Mouse (Mus musculus) liver, embryonic 16.5 days (tissue): ENCODE measurements around the gene Cdkn3. TPM values are rescaled to one million over a fixed set of nuclear protein-coding genes. Genes with fewer than 3 reads are reported as not detected.
A peak's percentile ranks its signal among the peaks of the same experiment; 100 is the strongest.

ENCODE experiments used
- ATAC-seq: fragments of 200-750 bp; cut with Nextera tagmentation; 2 replicates; pipeline ENCODE4 v1.8.0; 2017; ENCODE audit warnings: low read depth, mild to moderate bottlenecking, moderate number of reproducible peaks, moderate library complexity
- H3K27ac ChIP-seq: fragments of 300-500 bp; sonication (generic); 2 replicates; pipeline ENCODE4 v1.5.1; 2014; ENCODE audit warnings: mild to moderate bottlenecking, low read length
- H3K27me3 ChIP-seq: fragments of 300-500 bp; sonication (generic); 2 replicates; pipeline ENCODE4 v1.6.1; 2014; ENCODE audit warnings: low read depth, low read length, mixed read lengths; ENCODE audit not compliant: control insufficient read depth, insufficient read depth
- H3K36me3 ChIP-seq: fragments of 300-500 bp; sonication (generic); 2 replicates; pipeline ENCODE4 v1.6.1; 2014; ENCODE audit warnings: mild to moderate bottlenecking; ENCODE audit not compliant: control insufficient read depth, insufficient read depth
- H3K4me1 ChIP-seq: fragments of 300-500 bp; sonication (generic); 2 replicates; pipeline ENCODE4 v1.6.1; 2014; ENCODE audit warnings: low read depth, low read length, mixed read lengths; ENCODE audit not compliant: control insufficient read depth
- H3K4me2 ChIP-seq: fragments of 300-500 bp; sonication (generic); 2 replicates; pipeline ENCODE4 v1.6.1; 2014; ENCODE audit warnings: low read depth, low read length, mixed read lengths
- H3K4me3 ChIP-seq: fragments of 300-500 bp; sonication (generic); 2 replicates; pipeline ENCODE4 v1.5.1; 2014; ENCODE audit warnings: low read depth, mild to moderate bottlenecking, low read length
- H3K9ac ChIP-seq: fragments of 300-500 bp; sonication (generic); 2 replicates; pipeline ENCODE4 v1.6.1; 2014; ENCODE audit warnings: low read depth, low read length
- H3K9me3 ChIP-seq: fragments of 300-500 bp; sonication (generic); replicated peaks from 2 replicates; pipeline ENCODE4 v1.6.1; 2016; ENCODE audit warnings: low read length; ENCODE audit not compliant: control insufficient read depth
- WGBS: fragments of 180-500 bp; shearing (Covaris S2); extraction: QIAGEN DNeasy Blood & Tissue Kit; methylation state at CpG from one replicate; pipeline ENCODE4 v1.1.7; 2014; ENCODE audit not compliant: insufficient replicate concordance; 5-methylcytosine and 5-hydroxymethylcytosine counted together
- polyA plus RNA-seq: library from polyadenylated mRNA; unstranded; fragments of >200 nt; fragmentation: Nextera tagmentation; extraction: Ambion mirVana; gene quantifications from 2 replicates; pipeline ENCODE4 v1.2.1, GENCODE M21; 2015

Gene Cdkn3
- polyA plus RNA-seq, 1 experiment from 2014 or later: 97.9 TPM

- WGBS: 49% methylated on average over 4 of the region's 4 CpGs
- H3K27me3 ChIP-seq: no peaks in the 10 kb centered on the region
- no peak overlapping the region for H3K4me2 ChIP-seq
- peaks cover 30% of the 10 kb centered on the region for H3K4me1 ChIP-seq
- ATAC-seq: no peak
- H3K36me3 ChIP-seq: no peaks in the 10 kb centered on the region
- no peak overlapping the region for H3K27ac ChIP-seq
- H3K9ac ChIP-seq: no peak overlapping the region
- no peaks in the 10 kb centered on the region for H3K9me3 ChIP-seq
- H3K4me3 ChIP-seq: no peak overlapping the region
Measured at GRCm38 (mm10) chr14:46790303-46790702, 30.0 kb downstream of the Cdkn3 start.

GRCm38 (mm10) chr14:46790723-46791122, 30.4 kb downstream of the Cdkn3 start:
- Histone ChIP-seq H3K4me1 (peaks cover 30% of the 10 kb centered on the region), H3K4me3 (no peak overlapping the region), H3K27me3 (no peaks in the 10 kb centered on the region), H3K9ac (no peak overlapping the region), H3K36me3 (no peaks in the 10 kb centered on the region), H3K4me2 (no peak overlapping the region), H3K27ac (no peak overlapping the region), H3K9me3 (no peaks in the 10 kb centered on the region)
- ATAC-seq: no peak
- 77% methylated on average over 6 of the region's 6 CpGs for WGBS

DNA sequence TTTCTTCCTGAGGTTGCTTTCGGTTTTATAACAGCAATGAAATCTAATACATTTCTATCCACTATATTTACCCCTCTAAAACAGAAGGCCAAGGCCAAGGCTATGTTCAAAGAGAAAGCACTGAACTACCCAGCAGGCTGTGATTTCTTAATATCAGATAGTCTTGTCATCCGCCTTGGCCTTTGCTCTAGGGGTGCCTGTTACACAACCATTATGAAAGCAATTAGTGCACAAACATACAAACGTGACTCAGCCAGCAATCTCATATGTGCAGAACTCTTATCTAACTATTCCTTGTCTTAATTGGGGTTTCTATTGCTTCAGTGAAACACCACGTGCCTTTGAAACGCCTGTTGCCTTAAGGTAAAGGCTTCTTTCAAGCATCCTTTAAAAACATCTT, 33.8 kb downstream of the Cdkn3 start:
- Histone ChIP-seq H3K27ac (no peak overlapping the region), H3K9ac (no peak overlapping the region), H3K9me3 (no peaks in the 10 kb centered on the region), H3K36me3 (no peaks in the 10 kb centered on the region), H3K4me3 (no peak overlapping the region), H3K4me2 (no peak overlapping the region), H3K4me1 (peaks cover 11% of the 10 kb centered on the region), H3K27me3 (no peaks in the 10 kb centered on the region)
- ATAC-seq: no peak
- WGBS: 47% methylated on average over 5 of the region's 5 CpGs

DNA sequence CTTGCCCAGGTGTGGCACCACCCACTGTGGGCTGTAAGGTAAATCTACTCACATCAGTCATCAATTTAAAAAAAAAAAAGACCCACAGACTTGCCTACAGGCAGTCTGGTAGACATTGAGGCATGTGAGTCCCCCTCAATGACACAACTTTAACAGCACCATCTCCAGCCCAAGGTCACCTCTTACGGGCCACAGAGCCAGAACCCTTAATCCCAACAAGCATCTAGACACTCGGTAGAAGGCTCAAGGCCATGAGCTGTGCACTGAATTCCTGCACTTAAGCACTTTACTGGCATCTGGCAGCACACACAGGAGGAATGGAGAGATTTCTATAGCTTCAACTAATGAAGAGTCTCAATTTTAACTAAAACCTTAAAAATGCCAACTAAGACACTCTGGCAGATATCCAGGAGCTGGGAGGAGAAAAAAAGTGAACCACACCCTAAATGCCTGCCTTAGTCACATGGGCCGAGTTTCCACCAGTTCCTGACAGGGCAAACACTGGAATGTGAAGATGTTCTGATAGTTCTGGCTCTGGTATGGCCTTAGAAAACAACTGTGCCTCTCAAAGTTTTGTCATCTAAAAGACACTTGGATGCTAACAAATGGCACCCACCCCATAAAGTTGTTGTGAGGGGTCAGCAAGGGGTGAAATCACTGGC, 40.5 kb downstream of the Cdkn3 start:
- Histone ChIP-seq H3K4me1 (peaks cover 7% of the 10 kb centered on the region), H3K9ac (no peak overlapping the region), H3K4me2 (no peak overlapping the region), H3K27ac (no peak overlapping the region), H3K9me3 (no peaks in the 10 kb centered on the region), H3K27me3 (no peaks in the 10 kb centered on the region), H3K36me3 (no peaks in the 10 kb centered on the region), H3K4me3 (no peak overlapping the region)
- 56% methylated on average over 3 of the region's 3 CpGs for WGBS
- peak; percentile 66 for ATAC-seq

GRCm38 (mm10) chr14:46803259-46803658, 42.9 kb downstream of the Cdkn3 start:
- Histone ChIP-seq H3K4me1 (peaks cover 7% of the 10 kb centered on the region), H3K9me3 (no peaks in the 10 kb centered on the region), H3K4me2 (no peak overlapping the region), H3K9ac (no peak overlapping the region), H3K27ac (no peak overlapping the region), H3K36me3 (no peaks in the 10 kb centered on the region), H3K4me3 (no peak overlapping the region), H3K27me3 (no peaks in the 10 kb centered on the region)
- WGBS: 79% methylated on average over 4 of the region's 4 CpGs
- ATAC-seq: no peak

- H3K27ac ChIP-seq: no peak overlapping the region
- WGBS: 45% methylated on average over 1 of the region's 1 CpGs
- no peaks in the 10 kb centered on the region for H3K36me3 ChIP-seq
- H3K4me2 ChIP-seq: no peak overlapping the region
- H3K9me3 ChIP-seq: no peaks in the 10 kb centered on the region
- H3K4me3 ChIP-seq: no peak overlapping the region
- H3K4me1 ChIP-seq: peaks cover 7% of the 10 kb centered on the region
- no peak for ATAC-seq
- no peaks in the 10 kb centered on the region for H3K27me3 ChIP-seq
- H3K9ac ChIP-seq: no peak overlapping the region
Measured at GRCm38 (mm10) chr14:46803791-46804190, 43.5 kb downstream of the Cdkn3 start.

- no peak overlapping the region for H3K27ac ChIP-seq
- H3K9me3 ChIP-seq: no peaks in the 10 kb centered on the region
- no peaks in the 10 kb centered on the region for H3K27me3 ChIP-seq
- H3K4me1 ChIP-seq: peaks cover under 1% of the 10 kb centered on the region; the same call in 1 of the 2 replicates
- no peak overlapping the region for H3K9ac ChIP-seq
- H3K4me3 ChIP-seq: no peak overlapping the region
- ATAC-seq: no peak
- peaks cover 4% of the 10 kb centered on the region; the same call in 1 of the 2 replicates for H3K36me3 ChIP-seq
- no peak overlapping the region for H3K4me2 ChIP-seq
- 73% methylated on average over 5 of the region's 5 CpGs for WGBS
Measured at GRCm38 (mm10) chr14:46806186-46806585, 45.8 kb downstream of the Cdkn3 start.

DNA sequence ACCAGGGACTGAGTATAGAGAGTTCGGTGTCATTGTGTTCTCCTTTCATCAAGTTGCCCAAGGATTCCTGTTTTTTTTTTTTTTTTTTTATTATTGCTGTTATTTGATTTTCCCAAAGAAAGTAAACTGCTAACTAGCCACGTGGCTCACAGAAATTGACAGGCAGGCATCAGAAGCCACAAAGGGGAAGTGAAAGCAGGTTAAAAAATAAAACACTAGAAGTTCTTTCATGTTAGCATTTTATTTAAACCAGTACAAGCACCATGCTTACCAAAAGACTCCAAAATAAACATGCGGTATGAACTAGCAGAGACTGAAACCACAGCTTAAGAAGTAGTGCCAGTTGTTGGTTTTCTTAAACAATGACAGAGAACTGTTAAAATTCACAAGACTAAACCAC, 47.6 kb downstream of the Cdkn3 start:
- no peak overlapping the region for H3K27ac ChIP-seq
- no peak for ATAC-seq
- H3K27me3 ChIP-seq: no peaks in the 10 kb centered on the region
- no peaks in the 10 kb centered on the region for H3K9me3 ChIP-seq
- H3K36me3 ChIP-seq: peaks cover 6% of the 10 kb centered on the region; the same call in 1 of the 2 replicates
- H3K4me3 ChIP-seq: no peak overlapping the region
- no peaks in the 10 kb centered on the region for H3K4me1 ChIP-seq
- no peak overlapping the region for H3K9ac ChIP-seq
- H3K4me2 ChIP-seq: no peak overlapping the region
- 46% methylated on average over 3 of the region's 3 CpGs for WGBS

DNA sequence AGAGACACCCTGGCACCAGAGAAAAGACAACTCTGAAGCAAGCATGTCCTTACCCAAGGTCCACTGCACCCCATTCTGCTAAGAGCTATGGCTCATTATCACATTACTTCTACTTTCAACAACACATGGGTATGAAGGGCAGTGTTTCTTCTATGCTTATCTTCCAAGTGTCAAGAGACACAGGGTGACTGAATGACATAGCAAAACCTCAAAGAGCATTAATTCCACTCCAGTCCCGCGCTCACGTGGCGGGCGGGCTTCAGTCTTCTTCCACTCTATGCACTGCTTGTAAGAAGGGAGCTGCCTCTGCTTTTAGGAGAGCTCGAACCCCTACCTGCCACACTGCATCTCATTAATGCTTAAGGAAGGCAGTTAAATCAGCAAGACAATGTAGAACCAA, 55.3 kb downstream of the Cdkn3 start:
- Histone ChIP-seq H3K9me3 (no peaks in the 10 kb centered on the region), H3K27me3 (no peaks in the 10 kb centered on the region), H3K27ac (peak overlapping the region; percentile 16), H3K36me3 (peaks cover 18% of the 10 kb centered on the region), H3K9ac (0 out of 2 replicates have a peak overlapping the region, but pooled peaks have one; percentile 4), H3K4me1 (peaks cover 29% of the 10 kb centered on the region), H3K4me2 (peak overlapping the region; percentile 32; the same call in 1 of the 2 replicates), H3K4me3 (0 out of 2 replicates have a peak overlapping the region, but pooled peaks have one; percentile 1)
- peak; percentile 78 for ATAC-seq
- 37% methylated on average over 6 of the region's 6 CpGs for WGBS
